Mouse (Mus musculus) cerebellum, adult 9-10 months (tissue): ENCODE results near the gene Mfsd9.

Experiments
- DNase-seq: peaks from one replicate; pipeline ENCODE4 v3.0.0; 2022

Gene Mfsd9

DNA sequence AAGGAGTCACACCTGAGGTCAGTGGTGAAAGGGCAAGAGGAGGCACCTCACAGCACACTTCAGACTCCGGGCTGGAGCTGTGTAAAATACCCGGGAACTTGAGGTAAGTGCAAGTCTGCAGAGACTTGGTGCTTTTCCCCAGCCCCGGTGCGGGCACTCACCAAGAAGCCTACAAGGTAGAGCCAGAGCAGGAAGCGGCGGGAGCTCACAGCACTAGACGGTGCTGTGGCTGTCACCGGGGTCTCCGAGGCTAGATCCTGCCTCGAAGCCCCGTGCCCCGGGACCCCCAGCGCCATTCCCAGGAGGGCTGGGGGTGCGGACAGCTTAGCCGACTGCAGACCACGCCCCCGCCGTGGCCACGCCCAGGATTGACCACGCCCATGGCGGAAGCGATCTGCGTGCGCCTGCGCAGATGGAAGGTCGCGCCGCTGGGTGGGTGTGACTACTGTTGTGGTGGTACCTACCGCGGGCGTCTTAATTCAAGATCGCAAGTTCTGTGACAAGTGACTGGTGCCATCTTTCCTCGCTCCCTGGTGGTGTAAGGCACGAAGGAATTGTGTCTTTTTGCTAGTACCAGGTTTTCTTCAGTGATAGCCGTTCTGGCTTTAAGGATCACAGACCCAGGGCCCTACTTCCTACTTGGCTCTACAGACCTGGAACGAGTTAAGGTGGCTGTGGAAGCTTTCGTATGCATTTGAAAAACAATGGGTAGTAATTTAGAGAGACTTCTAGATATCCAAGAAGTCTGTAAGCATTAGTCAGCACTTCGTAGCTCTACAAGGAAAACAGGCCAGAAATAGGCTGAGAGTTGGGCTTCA lies at the start of gene Mfsd9:
Gene Mfsd9, minus strand, starts transcription at position 364 of the 818 bp plus-strand sequence.
- peak; percentile 62 for DNase-seq

DNA sequence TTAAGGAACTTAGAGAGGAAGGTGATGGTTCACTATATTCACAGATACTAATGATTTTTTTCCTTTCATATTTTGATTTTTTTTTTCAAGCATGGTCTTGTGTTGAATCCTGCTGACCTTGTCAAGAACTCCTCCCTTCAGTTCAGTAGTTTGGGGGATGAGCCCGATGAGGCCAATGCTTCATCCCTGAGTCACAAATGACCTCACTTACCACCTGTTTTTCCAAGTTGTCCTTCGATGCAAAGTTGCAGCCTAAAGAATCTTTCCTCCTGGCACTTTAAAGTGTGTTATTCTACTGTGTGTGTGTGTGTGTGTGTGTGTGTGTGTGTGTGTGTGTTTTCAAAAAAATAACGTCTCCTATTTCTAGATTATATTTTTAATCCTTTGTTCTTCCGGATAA lies 45.0 kb upstream of the Mfsd9 start:
- no peak for DNase-seq

DNA sequence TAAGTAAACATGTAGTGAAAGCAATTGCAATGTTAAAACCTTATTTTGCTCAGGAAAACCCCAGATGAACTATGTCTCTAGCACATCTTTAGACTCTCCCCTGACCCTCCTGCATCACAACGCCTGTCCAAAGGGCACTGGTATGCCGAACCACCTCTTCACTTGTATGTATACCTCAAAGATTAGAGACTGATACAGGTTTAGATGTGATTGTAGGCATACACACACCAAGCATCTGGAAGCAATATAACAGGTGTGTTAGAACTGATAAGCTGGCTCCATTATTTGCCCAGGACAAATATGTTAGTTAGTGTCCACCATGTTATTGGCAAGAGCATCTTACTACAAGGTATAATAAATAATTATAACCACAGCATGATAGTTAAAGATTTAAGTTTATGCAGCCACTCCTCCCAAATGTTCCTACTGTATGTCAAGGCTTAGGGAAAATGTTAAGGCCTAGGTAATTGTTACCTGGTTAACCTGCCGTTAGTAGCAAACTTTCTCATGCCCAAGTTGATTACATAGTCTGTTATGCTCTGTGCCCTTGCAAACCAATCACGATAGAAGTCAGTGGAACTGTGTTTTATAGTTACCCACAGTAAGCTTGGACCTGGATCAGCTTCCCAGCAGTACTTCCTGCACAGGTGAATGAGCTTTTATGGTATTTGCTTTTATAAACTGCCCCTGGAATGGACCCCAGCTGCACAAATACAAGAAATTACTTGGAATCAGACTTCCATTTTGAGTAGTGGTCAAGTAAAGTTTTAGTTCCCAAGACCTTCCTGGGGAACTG lies 40.4 kb upstream of the Mfsd9 start:
- no peak for DNase-seq

DNA sequence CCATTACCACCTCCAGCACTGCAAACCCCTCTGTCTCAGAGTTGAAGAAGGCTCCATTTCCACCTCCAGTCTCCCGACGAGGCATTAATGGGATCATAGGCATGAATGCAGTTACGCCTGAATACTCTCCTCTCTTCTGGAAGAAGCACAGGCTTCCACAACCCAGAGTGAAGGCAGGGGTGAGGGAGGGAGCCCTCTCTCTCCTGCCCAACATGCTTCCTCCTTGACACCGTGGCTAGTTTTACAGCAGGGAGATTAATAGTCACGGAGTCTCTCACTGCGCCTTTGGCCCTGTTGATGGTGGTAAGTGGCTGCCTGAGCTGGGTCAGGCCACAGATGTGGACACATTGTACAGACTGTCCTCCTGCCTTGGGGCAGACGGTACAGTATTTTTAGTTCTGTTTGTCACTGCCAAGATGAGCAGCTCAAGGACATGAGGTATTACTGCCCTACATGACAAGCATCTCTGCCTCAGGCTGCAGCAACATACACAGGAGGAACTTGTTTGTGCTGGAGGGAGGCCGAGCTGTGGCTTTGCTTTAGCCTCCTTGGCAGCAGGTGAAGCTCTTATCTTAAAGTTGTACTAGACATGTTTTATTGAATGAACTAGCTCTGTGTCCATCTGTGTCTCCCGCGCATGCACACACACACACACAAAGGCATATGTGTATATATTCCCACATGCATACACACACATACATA lies 38.9 kb upstream of the Mfsd9 start:
- peak; percentile 1 for DNase-seq

DNA sequence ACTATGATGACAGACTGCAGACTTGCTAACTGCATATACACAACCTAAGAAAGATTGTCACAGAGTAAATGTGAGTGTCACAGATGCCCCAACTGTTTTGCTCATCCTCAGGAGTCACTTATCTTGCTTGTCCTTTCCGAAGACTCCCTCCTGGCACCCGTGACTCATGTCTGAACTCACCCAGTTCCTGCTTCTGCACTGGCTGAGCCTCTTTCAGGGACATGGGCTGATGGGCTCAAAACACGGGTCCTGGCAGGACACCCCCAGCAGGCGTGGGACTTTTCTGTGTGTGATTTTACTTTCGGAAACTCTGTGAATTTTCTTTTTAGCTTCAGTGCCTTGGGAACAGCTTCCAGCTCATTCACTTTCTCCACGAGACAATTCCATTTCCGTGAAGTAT lies 35.3 kb upstream of the Mfsd9 start:
- DNase-seq, result no peak

DNA sequence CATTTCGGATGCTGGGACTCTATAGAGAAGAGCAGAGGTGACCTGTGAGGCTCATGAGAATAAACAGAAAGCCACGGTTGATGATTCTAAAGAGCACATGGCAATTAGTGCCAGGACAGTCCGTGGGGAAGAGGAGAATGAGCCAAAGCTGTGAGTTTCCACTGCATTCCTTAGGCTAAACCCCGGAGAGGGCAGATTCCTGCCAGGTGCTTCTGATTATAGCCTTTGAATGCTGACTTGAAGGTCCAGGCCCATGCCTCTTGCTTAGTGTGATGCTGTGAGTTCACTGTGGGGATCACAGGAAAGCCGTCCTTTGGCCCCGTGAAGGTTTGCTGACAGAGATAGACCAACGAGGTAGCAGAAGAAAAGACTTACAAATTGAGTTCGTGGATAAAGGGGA lies 34.4 kb upstream of the Mfsd9 start:
- DNase-seq, result no peak

DNA sequence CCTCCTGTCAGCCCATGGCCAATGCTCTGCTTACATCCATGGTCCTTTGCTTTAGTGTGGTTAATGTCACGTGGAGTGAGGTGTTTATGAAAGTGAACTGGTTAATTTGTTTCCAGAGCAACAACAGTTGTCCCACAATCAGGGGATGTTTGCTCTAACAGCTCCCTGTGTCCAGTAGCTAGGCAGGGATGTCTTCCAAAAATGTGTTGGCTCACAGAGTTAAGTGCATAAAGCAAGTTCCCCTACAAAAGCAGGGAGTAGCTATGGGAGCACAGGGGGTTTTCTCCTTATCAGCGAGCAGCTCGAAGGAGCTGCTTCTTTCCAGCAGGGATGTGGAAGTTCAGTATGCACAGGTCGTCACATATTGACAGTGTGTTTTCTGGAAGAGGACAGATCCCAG lies 34.0 kb upstream of the Mfsd9 start:
- no peak for DNase-seq

DNA sequence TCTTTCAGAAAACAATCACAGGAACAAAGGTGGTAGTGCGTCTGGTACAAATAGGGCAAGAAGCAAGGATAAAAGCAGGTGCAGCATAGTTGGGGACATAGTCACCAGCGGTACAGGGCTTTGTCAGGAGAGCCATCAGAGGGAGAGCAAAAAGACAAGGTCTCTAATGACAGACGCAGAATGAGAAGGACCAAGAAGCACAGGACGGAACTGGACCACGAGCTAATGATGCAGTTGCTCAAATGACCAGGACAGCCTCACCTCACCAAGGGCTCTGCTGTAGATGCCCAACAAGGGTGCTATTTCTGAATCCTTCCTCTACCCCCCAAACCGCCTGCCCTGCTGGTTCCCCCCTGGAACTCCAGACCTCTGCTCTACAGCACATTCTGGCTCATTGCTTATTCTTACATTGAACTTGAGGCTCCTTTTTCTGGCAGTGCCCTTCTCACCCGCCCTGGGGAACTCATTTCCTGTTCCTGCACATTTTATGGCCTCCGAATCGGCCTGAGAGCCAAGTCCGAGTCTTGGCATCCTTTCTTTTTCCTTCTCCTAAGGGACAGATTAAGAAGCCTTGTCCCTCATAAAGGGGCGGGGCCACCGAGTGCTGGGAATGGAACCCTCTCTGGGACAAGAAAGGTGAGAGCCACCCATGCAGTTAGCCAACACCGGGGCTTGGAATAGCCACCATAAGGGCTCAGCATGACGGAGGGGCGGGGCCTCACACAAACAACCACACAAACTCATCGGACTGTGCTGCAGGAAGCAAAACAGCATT lies 24.8 kb upstream of the Mfsd9 start:
- DNase-seq, result no peak

DNA sequence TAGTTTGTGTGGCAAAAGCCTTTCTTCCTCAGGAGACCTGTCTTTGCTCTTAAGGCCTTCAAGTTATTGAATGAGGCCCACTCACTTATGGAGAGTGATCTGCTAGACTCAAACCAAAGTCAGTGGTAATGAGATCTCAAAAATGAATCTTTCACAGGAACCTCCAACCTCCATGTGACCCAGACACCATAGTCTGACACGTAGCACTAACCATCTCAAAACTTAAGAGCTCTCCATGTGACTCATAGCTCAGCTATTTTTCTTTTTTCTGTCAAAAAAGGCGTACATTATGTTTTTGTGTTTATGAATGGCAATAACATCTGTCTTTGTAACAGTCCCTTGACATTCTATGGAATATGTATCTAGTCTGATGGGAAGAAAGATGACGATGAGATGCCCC lies 18.2 kb upstream of the Mfsd9 start:
- no peak for DNase-seq

DNA sequence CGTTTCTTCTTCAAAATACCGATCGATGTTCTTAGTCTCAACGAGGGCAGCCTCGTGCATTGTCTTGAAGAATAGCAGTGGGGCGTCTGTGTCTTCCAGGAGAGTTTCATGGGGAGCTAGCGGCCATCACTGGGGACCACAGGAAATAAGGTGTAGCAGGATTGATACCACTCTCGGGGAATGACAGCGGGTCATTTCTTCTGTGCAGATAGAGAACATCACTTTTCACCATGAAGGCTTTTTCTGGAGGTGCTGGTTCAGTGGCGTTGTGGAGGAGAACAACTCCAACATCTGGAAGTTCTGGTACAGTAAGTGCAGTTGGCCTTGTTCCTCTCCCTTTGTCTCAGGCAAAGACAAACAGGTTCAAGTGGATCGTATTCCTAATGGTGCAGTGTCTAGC lies 15.4 kb upstream of the Mfsd9 start:
- DNase-seq, result no peak

DNA sequence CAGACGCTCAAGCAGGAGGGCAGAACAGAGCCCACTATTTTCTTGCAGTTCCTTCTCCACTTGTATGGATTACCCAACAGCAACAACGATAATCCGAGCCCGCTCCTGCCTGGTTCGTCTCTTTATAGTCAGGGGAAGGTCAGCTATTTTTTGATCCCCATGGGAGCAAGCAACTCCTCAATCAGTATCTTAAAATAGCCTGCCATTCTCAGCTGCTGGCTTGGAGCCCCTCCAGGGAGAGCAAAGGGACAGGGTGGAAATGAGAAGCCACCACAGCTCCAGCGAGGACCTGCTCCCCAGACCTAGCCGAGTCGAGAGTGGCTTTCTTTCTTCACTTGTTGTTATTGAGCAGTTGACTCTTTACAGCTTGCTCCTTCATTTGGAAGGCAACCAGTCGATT lies 14.9 kb upstream of the Mfsd9 start, which contains the start of gene Tmem182:
Gene Tmem182, plus strand, starts transcription at position 251 of the 400 bp plus-strand sequence.
- DNase-seq, result no peak

DNA sequence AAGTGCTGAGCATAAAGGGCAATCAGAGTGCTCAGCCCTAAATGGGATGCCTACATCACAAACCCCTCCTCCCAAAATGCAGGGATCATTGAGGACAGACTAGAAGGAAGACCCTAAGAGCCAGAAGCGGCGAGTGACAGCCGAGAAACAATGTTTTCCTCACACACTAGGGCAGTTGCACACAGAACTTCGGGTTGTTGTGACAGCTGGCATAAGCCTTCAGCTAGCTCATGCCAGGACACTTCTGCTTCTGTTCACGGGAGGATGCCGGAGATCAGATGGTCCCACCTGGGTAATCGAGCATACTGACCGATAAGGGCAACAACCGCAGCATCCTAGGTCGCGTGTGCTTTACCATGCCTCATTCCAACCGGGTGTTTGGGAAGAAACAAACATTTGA lies 13.6 kb upstream of the Mfsd9 start:
- DNase-seq, result no peak

DNA sequence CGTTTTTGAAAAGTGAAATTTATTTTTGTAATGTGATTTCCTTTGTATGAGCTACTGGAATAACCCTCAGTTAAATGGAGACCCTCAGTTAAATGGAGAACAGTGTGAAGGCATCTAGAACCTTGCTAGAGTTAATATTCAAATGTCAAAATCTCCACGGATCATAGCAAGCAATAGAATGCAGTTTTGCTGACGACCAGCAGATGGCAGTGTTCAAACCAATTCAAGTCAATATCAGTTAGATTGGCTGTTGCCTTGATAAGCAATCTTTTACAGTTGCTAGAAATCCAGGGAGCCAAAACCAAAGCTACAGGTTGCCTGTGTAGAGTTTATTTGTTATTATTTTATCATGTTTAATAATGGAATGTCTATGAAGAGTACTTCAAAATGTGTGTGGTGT lies 12.3 kb upstream of the Mfsd9 start:
- DNase-seq, result peak; percentile 46

DNA sequence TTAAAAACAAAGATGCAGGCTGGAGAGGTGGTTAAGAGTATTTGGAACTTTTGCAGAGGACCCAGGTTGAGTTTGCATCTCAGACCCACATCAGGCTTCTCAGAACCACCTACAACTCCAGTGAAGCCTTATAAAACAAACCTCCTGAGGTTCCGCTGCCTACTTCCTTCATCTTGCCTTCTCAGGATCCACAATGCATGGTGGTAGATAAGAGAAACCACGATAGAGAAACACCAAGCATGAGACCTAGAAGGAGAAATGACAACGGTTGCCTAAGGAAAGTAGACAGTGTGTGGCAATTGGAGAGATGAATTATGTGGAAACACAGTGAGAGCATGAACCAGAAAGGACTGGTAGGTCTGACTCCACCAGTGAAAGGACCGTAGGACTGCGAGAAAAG lies 10.4 kb upstream of the Mfsd9 start:
- no peak for DNase-seq

DNA sequence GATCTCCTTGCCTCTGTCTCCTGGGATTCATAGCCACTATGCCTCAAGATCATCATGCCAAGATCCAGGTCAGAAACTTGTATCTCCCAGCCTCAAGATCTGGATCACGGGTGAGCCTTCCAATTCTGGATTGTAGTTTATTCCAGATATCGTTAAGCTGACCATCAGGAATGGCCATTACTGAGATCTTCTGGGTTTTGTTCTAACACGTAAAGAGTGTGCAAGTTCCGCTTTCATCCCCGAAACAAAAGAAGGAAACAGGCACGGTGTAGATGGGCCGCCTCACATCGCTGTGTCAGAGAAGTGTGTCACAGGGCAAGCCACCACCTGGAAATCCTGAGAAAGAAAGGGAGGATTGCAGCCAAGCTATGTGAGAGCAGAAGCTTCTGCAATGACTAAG lies 8.6 kb upstream of the Mfsd9 start:
- no peak for DNase-seq

DNA sequence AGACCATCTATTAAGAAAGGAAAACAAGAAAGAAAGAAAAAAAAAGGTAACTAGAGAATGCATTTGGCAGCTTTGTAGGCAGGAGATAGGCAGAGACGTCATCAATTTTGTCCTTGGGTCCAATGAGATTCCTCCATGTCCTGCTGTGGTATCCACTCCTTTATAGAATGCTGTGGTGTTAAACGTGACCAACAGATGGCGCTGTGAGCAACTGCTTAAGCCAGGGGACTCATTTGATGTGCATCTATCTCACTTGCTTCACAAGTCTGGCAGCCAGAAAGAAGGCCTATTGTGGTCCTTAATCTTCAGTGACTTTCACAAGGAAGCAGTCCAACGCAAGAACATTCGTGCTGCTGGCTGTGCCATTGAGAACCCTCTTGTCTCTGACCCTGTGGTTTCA lies 6.9 kb upstream of the Mfsd9 start:
- peak; percentile 40 for DNase-seq

DNA sequence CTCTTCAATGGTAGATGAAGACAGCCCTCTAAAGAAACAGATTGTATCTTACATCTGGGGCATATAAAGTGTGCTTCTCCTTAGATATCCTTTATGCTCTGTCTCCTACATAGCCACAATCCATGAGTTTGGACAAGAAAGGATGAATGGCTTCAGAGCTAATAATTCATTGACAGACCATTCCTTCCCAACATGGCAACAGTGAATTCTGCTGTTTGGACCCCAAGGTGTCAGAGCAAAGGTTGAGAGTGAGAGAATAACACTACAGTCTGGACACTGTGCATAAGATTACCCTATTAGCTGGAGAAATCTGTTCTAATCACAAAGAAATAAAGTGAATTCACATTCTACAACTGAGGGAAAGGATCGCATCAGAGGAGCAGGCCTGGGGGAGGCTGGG lies 5.0 kb upstream of the Mfsd9 start:
- DNase-seq, result no peak

DNA sequence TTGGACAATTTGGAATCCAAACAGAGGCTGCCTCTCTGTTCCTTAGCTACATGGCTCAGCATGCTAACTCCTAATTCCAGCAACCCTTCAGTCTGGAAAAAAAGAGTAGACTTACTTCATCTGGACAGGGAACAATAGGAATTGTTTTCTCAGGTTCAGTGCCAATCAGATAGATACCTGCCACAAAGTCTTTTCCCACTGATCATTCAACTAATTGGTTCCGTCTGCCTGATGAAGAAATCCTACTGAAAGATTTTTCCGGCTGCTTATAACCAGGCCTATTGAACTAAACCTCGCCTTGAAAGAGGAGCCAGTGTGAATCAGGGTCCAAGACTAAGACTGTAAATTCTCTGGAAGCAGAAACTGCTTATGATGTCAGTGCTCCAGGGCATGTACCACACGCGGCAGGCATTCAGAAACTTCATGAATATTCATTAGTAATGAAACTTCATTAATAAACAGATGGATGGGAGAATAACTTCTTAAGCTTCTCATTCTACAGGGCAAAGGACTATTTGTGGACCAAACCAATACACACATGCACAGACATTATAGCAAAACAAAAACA lies 737 bp downstream of the Mfsd9 start:
- no peak for DNase-seq

DNA sequence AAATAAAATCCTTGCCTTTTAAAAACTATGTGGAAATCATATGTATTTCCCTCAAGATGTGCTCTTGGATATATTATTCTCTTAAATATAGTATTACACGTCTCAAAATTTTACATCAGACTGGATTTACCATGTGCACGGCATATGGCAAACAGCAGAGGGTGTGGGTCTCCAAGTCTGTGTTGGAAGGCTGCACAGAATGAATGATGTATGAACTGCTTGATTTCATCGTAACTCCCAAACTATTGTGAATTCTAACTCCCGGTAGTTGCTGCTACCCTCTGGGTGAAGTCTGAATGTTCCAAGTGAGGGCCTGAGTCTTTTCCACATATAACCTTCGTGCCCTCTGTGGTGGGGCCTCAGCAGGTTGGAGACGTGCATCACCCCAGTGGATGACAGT lies 1.5 kb downstream of the Mfsd9 start:
- DNase-seq, result no peak

DNA sequence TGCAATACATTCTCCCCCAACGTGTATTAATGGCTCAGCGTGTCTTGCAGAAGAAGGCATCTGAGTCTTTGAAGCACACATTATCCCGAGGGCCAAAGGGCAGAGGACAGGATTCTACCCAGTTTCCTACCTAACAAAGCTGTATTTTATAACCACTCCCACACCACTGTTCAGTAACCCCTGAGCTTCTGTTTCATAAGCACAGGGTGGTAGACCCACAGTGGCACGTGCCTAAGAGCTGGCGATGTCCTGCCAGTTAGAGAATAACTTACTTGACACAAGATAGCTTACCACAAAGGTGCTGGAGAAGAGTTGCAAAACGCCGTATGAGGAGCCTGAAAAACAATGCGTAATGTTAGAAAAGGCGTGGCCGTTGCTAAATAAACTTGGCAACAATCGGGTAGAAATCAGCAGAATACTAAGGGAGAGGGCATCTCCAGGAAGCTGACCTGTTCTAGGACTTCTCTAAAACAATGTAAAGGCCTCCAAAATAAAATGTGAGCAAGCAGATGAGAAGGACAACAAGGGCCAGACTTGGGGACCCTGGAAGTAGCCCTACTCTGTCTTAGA lies 4.5 kb downstream of the Mfsd9 start:
- DNase-seq, result no peak

DNA sequence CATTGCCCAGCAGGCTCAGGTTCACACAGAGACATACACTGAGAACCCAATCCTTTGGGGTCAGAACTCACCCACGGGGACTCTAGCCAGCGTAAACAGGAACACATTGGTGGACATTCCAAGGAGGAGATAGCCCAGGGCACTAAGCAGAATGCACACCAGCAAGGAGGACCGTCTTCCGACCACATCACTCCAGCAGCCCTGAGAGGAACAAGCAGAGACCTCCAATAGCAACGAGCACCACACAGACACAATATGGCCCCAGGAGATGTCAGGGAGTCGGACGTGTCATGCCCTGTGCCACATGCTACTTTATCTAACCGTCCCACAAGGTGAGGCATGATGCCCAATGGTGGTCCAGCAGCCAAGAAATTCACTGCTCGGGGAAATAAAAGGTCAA lies 6.2 kb downstream of the Mfsd9 start:
- DNase-seq, result no peak

DNA sequence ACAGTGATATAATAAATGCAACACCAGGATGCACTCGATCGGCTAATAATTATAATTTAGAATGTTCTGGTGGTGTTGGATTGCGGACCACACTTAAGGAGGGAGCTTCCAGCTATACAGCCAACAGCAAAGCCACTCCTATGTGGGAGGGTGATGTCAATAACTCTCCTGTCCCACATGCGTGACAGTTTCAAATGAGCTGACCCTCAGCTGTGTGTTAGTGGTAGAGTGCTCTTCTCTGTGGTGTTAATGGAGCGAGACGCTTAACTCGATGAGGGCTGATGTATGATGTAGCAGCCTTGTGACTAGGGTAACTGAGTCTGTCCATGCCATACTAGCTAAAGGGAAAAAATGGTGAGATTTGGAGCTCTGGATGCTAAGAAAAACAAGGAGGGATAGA lies 7.0 kb downstream of the Mfsd9 start:
- DNase-seq, result no peak
